Mouse (Mus musculus) kidney, adult 2 months (tissue): ENCODE measurements at regions not wholly inside any gene's neighbourhood (a gene's known extent, or its start where the extent isn't known, plus 50 kb on each side); places are given as distances from the start of the nearest gene placed in this dataset.

Experiments
- DNase-seq: peaks from one replicate; pipeline ENCODE4 v3.0.0; 2021
- H3K27ac ChIP-seq: fragments of 200-500 bp; 2 replicates; pipeline ENCODE4 v1.5.1; 2012; ENCODE audit warnings: low read depth, low read length, control low read depth, inconsistent platforms; ENCODE audit not compliant: insufficient read depth
- H3K27me3 ChIP-seq: fragments of 200-500 bp; replicated peaks from 2 replicates; pipeline ENCODE4 v1.6.1; 2012; ENCODE audit warnings: mild to moderate bottlenecking, moderate library complexity, low read length, inconsistent platforms; ENCODE audit not compliant: control insufficient read depth, insufficient read depth
- H3K36me3 ChIP-seq: fragments of 200-500 bp; 2 replicates; pipeline ENCODE4 v1.6.1; 2012; ENCODE audit warnings: mild to moderate bottlenecking, moderate library complexity, low read length, inconsistent platforms; ENCODE audit not compliant: control insufficient read depth, insufficient read depth
- H3K4me1 ChIP-seq: fragments of 200-500 bp; 2 replicates; pipeline ENCODE4 v1.6.1; 2011; ENCODE audit warnings: low read length; ENCODE audit not compliant: control insufficient read depth, insufficient read depth
- H3K4me3 ChIP-seq: fragments of 200-500 bp; 2 replicates; pipeline ENCODE4 v1.5.1; 2011; ENCODE audit warnings: mild to moderate bottlenecking, low read depth, low read length, control low read depth; ENCODE audit not compliant: insufficient read depth
- CTCF ChIP-seq: fragments of 200-500 bp; conservative IDR thresholded peaks from 2 replicates; pipeline ENCODE4 v1.5.1; 2011; ENCODE audit warnings: low read depth, mild to moderate bottlenecking, control low read depth, low read length, moderate library complexity, mixed read lengths; ENCODE audit not compliant: insufficient read depth, insufficient read length
- POLR2A ChIP-seq: fragments of 200-500 bp; IDR thresholded peaks from one replicate; pipeline ENCODE4 v1.6.1; 2011; ENCODE audit warnings: low read depth, low read length, control low read depth
- WGBS: fragments of 180-500 bp; shearing (Covaris S2); methylation state at CpG from one replicate; pipeline ENCODE4 v1.1.7; 2018; 5-methylcytosine and 5-hydroxymethylcytosine counted together

DNA sequence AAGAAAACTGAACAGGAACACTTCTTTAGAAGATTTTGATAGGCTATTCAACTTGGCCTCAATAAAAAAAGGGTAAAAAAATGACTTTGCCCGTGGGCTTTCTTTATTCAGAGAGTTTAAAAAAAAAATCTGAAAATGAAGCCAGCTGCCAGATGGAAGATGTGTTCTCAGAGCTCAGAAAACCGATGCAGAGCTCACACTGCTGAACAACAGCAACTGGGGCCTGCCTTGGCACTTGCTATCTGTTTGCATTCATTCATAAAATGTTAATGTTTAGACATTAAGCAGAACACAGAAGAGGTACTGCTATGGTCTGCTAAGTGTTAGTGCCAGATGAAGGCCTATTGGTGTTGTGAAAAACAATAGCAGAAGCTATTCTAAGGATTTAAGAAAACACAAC, 173.8 kb upstream of the Smc2 start:
- no peaks in the 10 kb centered on the region for H3K27me3 ChIP-seq
- WGBS, result 49% methylated on average over 2 of the region's 2 CpGs
- no peak for DNase-seq
- no peaks in the 10 kb centered on the region for H3K4me1 ChIP-seq
- no peak overlapping the region for H3K27ac ChIP-seq
- no peaks in the 10 kb centered on the region for H3K36me3 ChIP-seq
- TF ChIP-seq POLR2A (no peak), CTCF (no peak)
- H3K4me3 ChIP-seq, result no peak overlapping the region

- no peak for TF ChIP-seq CTCF
- TF ChIP-seq POLR2A, result no peak
- 72% methylated on average over 3 of the region's 3 CpGs for WGBS
- no peaks in the 10 kb centered on the region for H3K36me3 ChIP-seq
- DNase-seq, result no peak
- H3K27ac ChIP-seq, result no peak overlapping the region
- H3K4me1 ChIP-seq, result no peaks in the 10 kb centered on the region
- no peaks in the 10 kb centered on the region for H3K27me3 ChIP-seq
- H3K4me3 ChIP-seq, result no peak overlapping the region
Measured at GRCm38 (mm10) chr4:52282458-52282857, 156.6 kb upstream of the Smc2 start.

DNA sequence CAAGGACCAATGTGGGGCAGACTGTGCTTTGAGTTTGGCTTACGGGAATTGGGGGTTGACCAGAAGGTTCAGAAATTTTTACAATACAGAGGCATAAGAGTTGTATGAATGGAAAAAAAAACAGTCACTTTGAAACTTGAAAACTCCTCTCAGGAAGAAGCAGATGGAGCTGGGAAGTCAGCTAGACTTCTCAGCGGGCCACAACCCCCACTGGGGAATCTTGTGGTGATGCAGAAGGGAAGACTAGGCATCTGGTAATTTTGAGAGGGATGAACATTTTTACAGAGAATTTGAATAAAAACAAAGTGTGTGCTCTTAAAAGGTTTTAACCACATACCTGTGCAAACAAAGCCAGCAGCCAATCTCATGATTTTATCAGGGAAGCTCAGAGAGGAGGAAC, 154.1 kb upstream of the Smc2 start:
- H3K4me1 ChIP-seq, result no peaks in the 10 kb centered on the region
- H3K36me3 ChIP-seq, result no peaks in the 10 kb centered on the region
- 79% methylated on average over 2 of the region's 2 CpGs for WGBS
- no peak overlapping the region for H3K27ac ChIP-seq
- no peak for DNase-seq
- TF ChIP-seq CTCF (no peak), POLR2A (no peak)
- no peak overlapping the region for H3K4me3 ChIP-seq
- H3K27me3 ChIP-seq, result no peaks in the 10 kb centered on the region

DNA sequence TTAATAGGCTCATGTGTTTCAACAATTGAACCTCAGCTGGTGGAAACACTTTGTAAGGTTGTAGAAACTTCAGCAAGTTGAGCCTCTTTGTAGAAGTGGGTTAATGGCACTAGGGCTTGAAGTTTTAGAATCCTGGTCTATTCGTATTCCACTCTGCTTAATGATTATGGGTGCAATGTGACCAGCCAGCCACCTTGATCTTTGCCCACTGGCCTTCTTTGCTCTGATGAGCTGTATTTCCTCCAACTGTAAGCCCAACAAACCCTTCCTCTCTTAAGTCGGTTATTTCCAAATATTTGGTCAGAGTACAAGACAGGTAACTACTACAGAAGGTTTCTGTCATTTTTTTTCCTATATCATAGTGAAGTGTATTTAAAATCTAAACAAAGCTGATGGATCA, 145.4 kb upstream of the Smc2 start:
- H3K4me1 ChIP-seq, result no peaks in the 10 kb centered on the region
- H3K27ac ChIP-seq, result no peak overlapping the region
- WGBS, result 64% methylated on average over 2 of the region's 2 CpGs
- TF ChIP-seq POLR2A, result no peak
- no peak for TF ChIP-seq CTCF
- DNase-seq, result peak; percentile 75
- no peaks in the 10 kb centered on the region for H3K36me3 ChIP-seq
- H3K4me3 ChIP-seq, result no peak overlapping the region
- H3K27me3 ChIP-seq, result no peaks in the 10 kb centered on the region

DNA sequence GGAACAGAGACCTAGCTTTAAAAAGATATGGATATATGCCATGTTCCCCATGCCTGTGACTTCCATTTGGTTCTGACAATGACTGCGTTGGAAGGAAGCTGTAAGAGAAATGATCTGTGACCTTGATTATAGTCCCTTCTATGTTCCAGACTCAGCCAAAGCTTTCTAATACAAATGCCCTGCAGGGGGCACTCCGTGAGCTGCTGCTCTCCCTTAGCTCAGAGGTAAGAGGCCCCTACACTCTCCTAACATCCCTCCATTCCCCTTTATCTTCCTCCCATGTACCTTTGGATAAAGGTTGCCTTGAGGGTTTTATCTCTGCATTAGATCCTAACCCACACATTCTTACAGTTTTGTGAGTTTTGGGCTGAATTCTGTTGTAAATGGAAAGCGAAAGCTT, 139.8 kb upstream of the Smc2 start:
- Histone ChIP-seq H3K4me1 (no peaks in the 10 kb centered on the region), H3K27me3 (no peaks in the 10 kb centered on the region), H3K36me3 (no peaks in the 10 kb centered on the region), H3K27ac (no peak overlapping the region), H3K4me3 (no peak overlapping the region)
- DNase-seq, result peak; percentile 46
- no peak for TF ChIP-seq POLR2A
- TF ChIP-seq CTCF, result peak; percentile 38; the same call in 1 of the 2 replicates
- 40% methylated on average over 3 of the region's 3 CpGs for WGBS

DNA sequence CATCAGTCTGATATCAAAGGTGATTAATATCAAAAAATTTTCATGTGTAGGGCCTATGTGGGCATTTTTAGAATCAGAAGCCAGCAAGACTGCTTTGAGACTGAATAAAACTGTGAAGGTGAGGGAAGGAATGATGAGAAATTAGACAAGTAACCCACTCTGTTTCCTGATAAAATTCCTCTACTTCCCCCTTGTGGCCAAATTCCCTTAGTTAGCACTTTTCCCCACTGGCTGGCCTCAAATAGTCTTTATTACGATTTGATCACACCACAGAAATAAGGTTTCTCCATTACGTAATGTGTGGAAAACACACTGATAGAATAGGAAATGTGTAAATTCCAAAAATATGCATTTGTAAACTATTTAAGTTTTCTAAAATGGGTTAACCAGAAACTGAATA, 137.4 kb upstream of the Smc2 start:
- TF ChIP-seq CTCF (no peak), POLR2A (no peak)
- no peak overlapping the region for H3K4me3 ChIP-seq
- no peak for DNase-seq
- H3K27me3 ChIP-seq, result no peaks in the 10 kb centered on the region
- no peak overlapping the region for H3K27ac ChIP-seq
- H3K4me1 ChIP-seq, result no peaks in the 10 kb centered on the region
- 63% methylated on average over 2 of the region's 2 CpGs for WGBS
- no peaks in the 10 kb centered on the region for H3K36me3 ChIP-seq

- no peaks in the 10 kb centered on the region for H3K27me3 ChIP-seq
- no peak overlapping the region for H3K4me3 ChIP-seq
- 17% methylated on average over 3 of the region's 3 CpGs for WGBS
- TF ChIP-seq CTCF (no peak), POLR2A (no peak)
- no peak overlapping the region for H3K27ac ChIP-seq
- no peaks in the 10 kb centered on the region for H3K4me1 ChIP-seq
- H3K36me3 ChIP-seq, result no peaks in the 10 kb centered on the region
- DNase-seq, result no peak
Measured at GRCm38 (mm10) chr4:52324300-52324699, 114.7 kb upstream of the Smc2 start.

DNA sequence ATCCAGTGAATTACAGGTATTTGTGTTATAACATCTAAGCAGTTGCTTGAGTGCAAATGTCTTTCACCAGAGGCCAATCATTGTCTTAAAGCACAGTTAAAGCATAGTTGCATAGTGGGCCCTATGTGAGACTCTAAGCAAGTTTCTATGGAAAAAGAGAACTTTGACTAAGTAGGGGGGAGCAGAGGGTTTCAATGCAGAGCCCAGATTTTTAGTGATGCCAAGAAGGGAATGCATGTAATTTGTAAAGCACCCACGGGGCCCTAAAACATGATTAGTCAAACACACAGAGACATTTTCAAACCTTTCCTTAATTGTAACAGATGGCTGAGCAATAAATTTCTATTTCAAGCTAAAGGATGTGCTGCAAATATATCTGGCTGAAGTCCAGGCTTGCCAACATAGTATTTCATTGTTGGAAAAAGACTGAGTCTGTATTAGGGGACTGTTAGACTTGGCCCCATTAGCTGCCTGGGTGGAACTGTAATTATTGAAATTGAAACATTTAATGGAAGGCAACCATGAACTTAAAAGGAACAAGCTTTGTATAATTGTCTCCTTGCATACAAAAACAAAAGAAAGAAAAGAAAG, 107.6 kb upstream of the Smc2 start:
- no peaks in the 10 kb centered on the region for H3K27me3 ChIP-seq
- WGBS, result 62% methylated on average over 1 of the region's 1 CpGs
- no peak for DNase-seq
- H3K27ac ChIP-seq, result no peak overlapping the region
- no peak overlapping the region for H3K4me3 ChIP-seq
- H3K36me3 ChIP-seq, result no peaks in the 10 kb centered on the region
- no peaks in the 10 kb centered on the region for H3K4me1 ChIP-seq
- TF ChIP-seq CTCF (no peak), POLR2A (no peak)
